Mouse (Mus musculus) megakaryocyte, adult 5-6 weeks (primary cell): ENCODE measurements at regions not wholly inside any gene's neighbourhood (a gene's known extent, or its start where the extent isn't known, plus 50 kb on each side); places are given as distances from the start of the nearest gene placed in this dataset.

Experiments
- ATAC-seq: 2 replicates; pipeline ENCODE4 v1.8.0; 2016; ENCODE audit warnings: mild to moderate bottlenecking, inconsistent platforms; ENCODE audit not compliant: poor library complexity, severe bottlenecking

DNA sequence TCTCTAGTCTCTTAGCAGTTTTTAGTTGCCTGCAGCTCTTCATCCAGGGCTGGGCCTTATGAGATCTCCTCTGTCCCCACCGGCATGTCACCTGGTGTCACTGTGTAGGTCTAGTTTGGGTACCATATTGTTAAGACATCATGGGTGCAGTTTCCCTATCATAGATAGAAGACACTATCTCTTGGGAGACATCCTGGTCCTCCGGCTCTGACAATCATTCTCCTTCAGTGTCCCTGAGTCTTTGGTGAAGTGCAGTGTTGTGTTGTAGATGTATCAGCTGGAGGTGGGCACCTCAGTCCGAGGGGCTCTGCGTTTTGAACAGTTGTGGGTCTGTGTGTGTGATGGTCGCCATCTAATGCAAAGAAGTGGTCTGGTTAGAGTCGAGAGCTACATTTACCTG lies 58.0 kb upstream of the Synm start:
- no peak for ATAC-seq

DNA sequence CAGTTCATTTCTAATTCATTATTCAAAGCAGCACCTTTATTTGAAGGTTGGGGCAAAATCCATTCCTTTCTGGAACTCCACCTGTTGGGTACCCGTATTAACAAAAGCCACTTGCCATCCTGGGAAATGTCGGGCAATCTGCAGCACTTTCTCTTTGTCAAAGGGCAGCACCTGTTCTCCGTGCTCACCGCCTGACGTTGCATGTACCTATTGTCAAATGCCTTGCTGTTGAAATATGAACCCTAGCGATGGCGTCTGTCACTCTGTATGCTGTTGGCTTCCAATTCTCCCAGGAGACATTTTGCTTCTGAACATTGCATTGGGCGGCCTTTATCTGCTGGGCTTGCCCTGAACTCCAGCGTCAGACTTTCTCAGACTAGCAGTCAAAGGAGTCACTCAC lies 55.3 kb upstream of the Synm start:
- no peak for ATAC-seq
